Mouse (Mus musculus) lung, postnatal 0 days (tissue): ENCODE results near the gene Pcdh7.
"Not testable (repeated sequence)": the region's sequence is repeated elsewhere in the genome, so short reads cannot be mapped to it uniquely, and the experiment has no call there.

Experiments
- CTCF ChIP-seq: IDR thresholded peaks from 2 replicates; pipeline ENCODE4 v1.5.1; 2016; ENCODE audit warnings: antibody characterized with exemption, mild to moderate bottlenecking
- EP300 ChIP-seq: IDR thresholded peaks from 2 replicates; pipeline ENCODE4 v1.6.1; 2016; ENCODE audit warnings: antibody characterized with exemption, mild to moderate bottlenecking, control low read depth

GRCm38 (mm10) chr5:57676970-57677369 lies 40.8 kb upstream of the Pcdh7 start:
- TF ChIP-seq CTCF, EP300: not testable (repeated sequence)
